Mouse (Mus musculus) liver, postnatal 0 days (tissue): Measurements from ENCODE around the gene Cog4. TPM values are rescaled to one million over a fixed set of nuclear protein-coding genes. Genes with fewer than 3 reads are reported as not detected.
A peak's percentile ranks its signal among the peaks of the same experiment; 100 is the strongest.
"Not testable (repeated sequence)": the region's sequence is repeated elsewhere in the genome, so short reads cannot be mapped to it uniquely, and the experiment has no call there.

Source experiments
- ATAC-seq: fragments of 200-750 bp; cut with Nextera tagmentation; 2 replicates; pipeline ENCODE4 v1.8.0; 2017; ENCODE audit warnings: mild to moderate bottlenecking, moderate library complexity
- DNase-seq: peaks from one replicate; pipeline ENCODE4 v3.0.0-alpha.2; 2016
- H3K27ac ChIP-seq: fragments of 300-500 bp; sonication (generic); 2 replicates; pipeline ENCODE4 v1.5.1; 2014; ENCODE audit warnings: antibody characterized with exemption, moderate library complexity, mild to moderate bottlenecking, low read depth
- H3K27me3 ChIP-seq: fragments of 300-500 bp; sonication (generic); 2 replicates; pipeline ENCODE4 v1.6.1; 2014; ENCODE audit warnings: low read length, control low read depth, mixed read lengths; ENCODE audit not compliant: insufficient read depth
- H3K36me3 ChIP-seq: fragments of 300-500 bp; sonication (generic); replicated peaks from 2 replicates; pipeline ENCODE4 v1.6.1; 2014; ENCODE audit warnings: mild to moderate bottlenecking, control low read depth, low read length, moderate library complexity, mixed read lengths; ENCODE audit not compliant: insufficient read depth
- H3K4me1 ChIP-seq: fragments of 300-500 bp; sonication (generic); 2 replicates; pipeline ENCODE4 v1.6.1; 2014; ENCODE audit warnings: antibody characterized with exemption, mild to moderate bottlenecking, control low read depth; ENCODE audit not compliant: insufficient read depth
- H3K4me2 ChIP-seq: fragments of 300-500 bp; sonication (generic); 2 replicates; pipeline ENCODE4 v1.6.1; 2014; ENCODE audit warnings: low read depth, mild to moderate bottlenecking, low read length, moderate library complexity, mixed read lengths
- H3K4me3 ChIP-seq: fragments of 300-500 bp; sonication (generic); 2 replicates; pipeline ENCODE4 v1.5.1; 2014; ENCODE audit warnings: low read depth, low read length
- H3K9ac ChIP-seq: fragments of 300-500 bp; sonication (generic); replicated peaks from 2 replicates; pipeline ENCODE4 v1.6.1; 2014; ENCODE audit warnings: mild to moderate bottlenecking, moderate library complexity
- H3K9me3 ChIP-seq: fragments of 300-500 bp; sonication (generic); 2 replicates; pipeline ENCODE4 v1.6.1; 2016; ENCODE audit warnings: mild to moderate bottlenecking, control low read depth, low read length, mixed read lengths
- CTCF ChIP-seq: sonication (generic); IDR thresholded peaks from 2 replicates; pipeline ENCODE4 v1.5.1; 2016; ENCODE audit warnings: antibody characterized with exemption, low read depth
- EP300 ChIP-seq: IDR thresholded peaks from 2 replicates; pipeline ENCODE4 v1.6.1; 2016; ENCODE audit warnings: antibody characterized with exemption, low read depth, mild to moderate bottlenecking
- WGBS: fragments of 180-500 bp; shearing (Covaris S2); extraction: QIAGEN DNeasy Blood & Tissue Kit; methylation state at CpG from one replicate; pipeline ENCODE4 v1.1.7; 2014; ENCODE audit not compliant: insufficient replicate concordance; 5-methylcytosine and 5-hydroxymethylcytosine counted together
- polyA plus RNA-seq: library from polyadenylated mRNA; unstranded; fragments of >200 nt; fragmentation: Nextera tagmentation; extraction: Ambion mirVana; gene quantifications from 2 replicates; pipeline ENCODE4 v1.2.1, GENCODE M21; 2015

Cog4 gene
- polyA plus RNA-seq, 1 experiment from 2014 or later, result 22.7 TPM

DNA sequence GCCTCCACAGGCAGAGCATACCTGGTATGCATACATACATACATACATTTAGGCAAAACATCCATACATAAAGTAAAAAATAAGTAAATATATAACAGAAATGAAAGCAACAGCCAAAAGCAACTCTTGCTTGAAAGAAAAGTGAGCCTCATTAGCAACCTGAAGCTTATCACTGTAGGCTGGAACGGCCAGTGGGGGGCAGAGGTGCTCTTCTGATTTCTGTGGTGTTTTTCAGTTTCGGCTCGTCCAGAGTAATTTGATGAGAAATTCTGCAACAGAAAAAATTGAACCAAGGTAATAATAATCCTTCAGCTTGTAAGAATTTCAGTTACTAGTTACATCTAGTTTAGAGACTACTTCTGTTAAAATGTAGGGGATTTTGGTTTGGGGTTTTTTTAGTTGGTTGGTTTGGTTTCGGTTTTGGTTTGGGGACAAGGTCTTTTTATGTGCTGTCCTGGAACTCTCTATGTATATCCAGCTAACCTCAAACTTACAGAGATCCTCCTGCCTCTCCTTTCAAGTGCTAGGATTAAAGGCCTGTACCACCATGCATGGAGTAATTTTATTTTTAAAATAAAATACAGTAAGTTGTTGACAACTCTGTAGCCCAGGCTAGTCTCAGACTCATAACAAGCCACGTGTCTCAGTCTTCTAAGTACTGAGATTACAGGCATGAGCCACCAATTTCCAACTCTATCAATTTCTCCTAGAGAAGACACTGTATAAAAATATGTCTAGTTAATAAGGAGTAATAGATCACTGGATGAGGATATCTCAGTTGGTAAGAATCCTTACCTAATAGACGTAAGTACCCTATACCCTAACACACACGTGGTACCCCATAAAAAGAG, 13.5 kb downstream of the Cog4 start:
- Histone ChIP-seq H3K4me3 (no peak overlapping the region), H3K4me2 (peak overlapping the region; percentile 13; the same call in 1 of the 2 replicates), H3K27ac (no peak overlapping the region), H3K4me1 (no peaks in the 10 kb centered on the region), H3K9me3 (no peaks in the 10 kb centered on the region), H3K36me3 (peaks cover 87% of the 10 kb centered on the region), H3K9ac (no peak overlapping the region), H3K27me3 (no peaks in the 10 kb centered on the region)
- ATAC-seq, result no peak
- TF ChIP-seq CTCF (peak; percentile 63), EP300 (no peak)
- whole genome bisulfite sequencing, result 72% methylated on average over 7 of the region's 7 CpGs
- DNase-seq, result peak; percentile 39

- ATAC-seq, result not testable (repeated sequence)
- 85% methylated on average over 7 of the region's 7 CpGs for WGBS
- peaks cover 87% of the 10 kb centered on the region for H3K36me3 ChIP-seq
These were observed 15.1 kb downstream of the Cog4 start for GRCm38 (mm10) chr8:110861347-110862025.

DNA sequence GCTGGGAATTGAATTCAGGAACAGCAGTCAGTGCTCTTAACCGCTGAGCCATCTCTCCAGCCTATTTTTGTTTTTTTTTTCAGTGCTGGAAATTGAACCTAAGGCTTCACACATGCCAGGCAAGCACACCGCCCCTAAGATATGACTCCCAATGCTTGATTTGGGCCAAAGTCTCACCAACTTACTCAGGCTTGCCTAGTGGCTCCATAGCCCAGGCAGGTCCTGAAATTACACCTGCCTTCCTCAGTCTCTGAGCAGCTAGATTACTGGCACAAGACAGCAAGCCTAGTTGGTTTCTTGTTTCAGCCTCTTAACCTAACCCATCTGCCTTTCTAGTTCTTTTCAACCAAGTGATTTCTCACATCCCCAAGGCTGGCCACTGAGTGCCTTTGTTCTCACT, 24.1 kb downstream of the Cog4 start:
- Histone ChIP-seq H3K36me3 (peaks cover 82% of the 10 kb centered on the region), H3K4me2 (no peak overlapping the region), H3K9ac (no peak overlapping the region), H3K4me1 (no peaks in the 10 kb centered on the region), H3K27me3 (no peaks in the 10 kb centered on the region), H3K27ac (no peak overlapping the region), H3K4me3 (no peak overlapping the region), H3K9me3 (no peaks in the 10 kb centered on the region)
- DNase-seq, result no peak
- WGBS, result 87% methylated on average over 2 of the region's 2 CpGs
- TF ChIP-seq CTCF (no peak), EP300 (no peak)
- no peak for ATAC-seq

More at GRCm38 (mm10) chr8:110861347-110862025, 15.1 kb downstream of the Cog4 start:
- H3K4me3 ChIP-seq, H3K4me1 ChIP-seq, H3K27ac ChIP-seq, H3K9ac ChIP-seq, DNase-seq, H3K4me2 ChIP-seq, H3K9me3 ChIP-seq, H3K27me3 ChIP-seq: not testable (repeated sequence)

- 56% methylated on average over 4 of the region's 4 CpGs for WGBS
- TF ChIP-seq EP300 (no peak), CTCF (no peak)
- DNase-seq, result no peak
- ATAC-seq, result peak; percentile 56
- no peak overlapping the region for H3K4me2 ChIP-seq
- H3K9me3 ChIP-seq, result no peaks in the 10 kb centered on the region
- H3K9ac ChIP-seq, result no peak overlapping the region
- no peaks in the 10 kb centered on the region for H3K4me1 ChIP-seq
- H3K36me3 ChIP-seq, result peaks cover 79% of the 10 kb centered on the region
- H3K27me3 ChIP-seq, result no peaks in the 10 kb centered on the region
- no peak overlapping the region for H3K4me3 ChIP-seq
- no peak overlapping the region for H3K27ac ChIP-seq
These were observed 31.5 kb downstream of the Cog4 start for GRCm38 (mm10) chr8:110877862-110878261.

GRCm38 (mm10) chr8:110881741-110882310, 35.4 kb downstream of the Cog4 start:
- peaks cover 67% of the 10 kb centered on the region for H3K36me3 ChIP-seq
- WGBS, result 94% methylated on average over 10 of the region's 10 CpGs

DNA sequence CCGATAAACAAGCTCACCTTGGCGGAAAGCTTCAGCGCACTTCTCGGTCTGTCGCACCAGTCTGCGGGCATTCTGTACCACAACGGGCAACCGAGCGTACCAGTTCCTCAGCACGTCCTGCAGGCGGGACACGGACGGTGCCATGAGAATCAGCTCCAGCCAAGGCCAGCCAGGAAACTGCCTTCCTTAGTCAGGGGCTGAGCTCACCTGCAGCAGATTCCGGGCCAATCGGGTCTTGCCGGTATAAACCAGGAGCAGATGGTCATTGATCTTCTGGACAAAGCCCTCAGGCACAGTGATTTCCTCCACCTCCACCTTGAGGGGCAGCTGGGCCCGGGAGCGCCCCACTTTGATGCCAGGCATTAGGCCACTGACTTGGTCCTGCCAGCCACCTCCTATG, 37.4 kb downstream of the Cog4 start:
- H3K4me1 ChIP-seq, result no peaks in the 10 kb centered on the region
- H3K36me3 ChIP-seq, result peaks cover 62% of the 10 kb centered on the region
- H3K27ac ChIP-seq, result no peak overlapping the region
- ATAC-seq (no peak), DNase-seq (no peak)
- TF ChIP-seq EP300, result no peak
- no peak for TF ChIP-seq CTCF
- no peak overlapping the region for H3K4me2 ChIP-seq
- H3K4me3 ChIP-seq, result no peak overlapping the region
- H3K9me3 ChIP-seq, result no peaks in the 10 kb centered on the region
- no peak overlapping the region for H3K9ac ChIP-seq
- H3K27me3 ChIP-seq, result no peaks in the 10 kb centered on the region
- WGBS, result 93% methylated on average over 18 of the region's 18 CpGs

More at GRCm38 (mm10) chr8:110881741-110882310, 35.4 kb downstream of the Cog4 start:
- no peak overlapping the region for H3K4me2 ChIP-seq
- H3K9ac ChIP-seq, result no peak overlapping the region
- no peak overlapping the region for H3K27ac ChIP-seq
- ATAC-seq (no peak), DNase-seq (no peak)
- TF ChIP-seq CTCF (no peak), EP300 (no peak)
- no peaks in the 10 kb centered on the region for H3K9me3 ChIP-seq
- H3K27me3 ChIP-seq, result no peaks in the 10 kb centered on the region
- H3K4me1 ChIP-seq, result no peaks in the 10 kb centered on the region
- no peak overlapping the region for H3K4me3 ChIP-seq
